Mouse (Mus musculus) A20 (cell line): ENCODE results near the gene Gm11554.
"Not testable (repeated sequence)": the region's sequence is repeated elsewhere in the genome, so short reads cannot be mapped to it uniquely, and the experiment has no call there.

Source experiments
- DNase-seq: peaks from one replicate; pipeline ENCODE4 v3.0.0-alpha.2; 2011; ENCODE audit warnings: low read depth, low spot score

Gene Gm11554

GRCm38 (mm10) chr11:99804346-99804745 lies at the start of gene Gm11554:
Gm11554 (minus strand) TSS chr11:99804446.
- DNase-seq = not testable (repeated sequence)

- DNase-seq = no peak
Observed at GRCm38 (mm10) chr11:99851508-99851907, 47.3 kb upstream of the Gm11554 start, which contains the start of gene Krtap4-16. Krtap4-16 (minus strand) TSS chr11:99851608.

GRCm38 (mm10) chr11:99846746-99847145 lies 42.5 kb upstream of the Gm11554 start:
- no peak for DNase-seq

- DNase-seq = no peak
Observed at GRCm38 (mm10) chr11:99842185-99842584, 37.9 kb upstream of the Gm11554 start.

- DNase-seq = no peak
Observed at GRCm38 (mm10) chr11:99837966-99838365, 33.7 kb upstream of the Gm11554 start, which contains the start of gene 2300003K06Rik. 2300003K06Rik (minus strand) TSS chr11:99838066.

GRCm38 (mm10) chr11:99815566-99815965 lies 11.3 kb upstream of the Gm11554 start, which contains the start of gene Gm11564:
Gm11564 (minus strand) TSS chr11:99815666.
- not testable (repeated sequence) for DNase-seq

- not testable (repeated sequence) for DNase-seq
Observed at GRCm38 (mm10) chr11:99809792-99810191, 5.5 kb upstream of the Gm11554 start, which contains the start of gene Krtap4-13. Krtap4-13 (minus strand) TSS chr11:99809892.

GRCm38 (mm10) chr11:99798832-99799231 lies 5.4 kb downstream of the Gm11554 start, which contains the start of gene Gm11569:
Gm11569 (minus strand) TSS chr11:99798932.
- DNase-seq = not testable (repeated sequence)

GRCm38 (mm10) chr11:99793367-99793766 lies 10.9 kb downstream of the Gm11554 start, which contains the start of gene Gm11596:
Gm11596 (minus strand) TSS chr11:99793467.
- DNase-seq = no peak

GRCm38 (mm10) chr11:99784900-99785299 lies 19.3 kb downstream of the Gm11554 start, which contains the start of gene Krtap4-9:
Krtap4-9 (plus strand) TSS chr11:99785200.
- not testable (repeated sequence) for DNase-seq

- DNase-seq = no peak
Observed at GRCm38 (mm10) chr11:99780604-99781003, 23.6 kb downstream of the Gm11554 start, which contains the start of gene Krtap4-8. Krtap4-8 (minus strand) TSS chr11:99780704.

GRCm38 (mm10) chr11:99778401-99778800 lies 25.8 kb downstream of the Gm11554 start:
- no peak for DNase-seq

- DNase-seq = not testable (repeated sequence)
Observed at GRCm38 (mm10) chr11:99772813-99773212, 31.4 kb downstream of the Gm11554 start, which contains the start of gene Gm11595. Gm11595 (minus strand) TSS chr11:99772913.

- no peak for DNase-seq
Observed at GRCm38 (mm10) chr11:99768410-99768809, 35.8 kb downstream of the Gm11554 start.

- DNase-seq = no peak
Observed at GRCm38 (mm10) chr11:99758877-99759276, 45.4 kb downstream of the Gm11554 start.
